Mouse (Mus musculus): ENCODE measurements around the gene Sspn. TPM values are rescaled to one million over a fixed set of nuclear protein-coding genes. Genes with fewer than 3 reads are reported as not detected.

Gene Sspn
- polyA plus RNA-seq, 1 experiment, result 34.5 TPM

Other genes starting within 250 kb of the Sspn start
- 24.0 and 30.0 TPM in 2 replicates for gene Rassf8, start 184.9 kb upstream of the Sspn start, polyA plus RNA-seq (2012; rRNA removed)
- 13.3 and 23.9 TPM in 2 replicates for gene Bhlhe41, start 66.1 kb upstream of the Sspn start, polyA plus RNA-seq (2012; rRNA removed)

Measured in urinary bladder, adult 2 months (tissue).